Mouse (Mus musculus) Muller cell, postnatal 12 days (primary cell): ENCODE results near the gene Phrf1.

Experiments
- DNase-seq: peaks from one replicate; pipeline ENCODE4 v3.0.0-alpha.2; 2015; ENCODE audit errors: inconsistent ontology term

Phrf1 gene

DNA sequence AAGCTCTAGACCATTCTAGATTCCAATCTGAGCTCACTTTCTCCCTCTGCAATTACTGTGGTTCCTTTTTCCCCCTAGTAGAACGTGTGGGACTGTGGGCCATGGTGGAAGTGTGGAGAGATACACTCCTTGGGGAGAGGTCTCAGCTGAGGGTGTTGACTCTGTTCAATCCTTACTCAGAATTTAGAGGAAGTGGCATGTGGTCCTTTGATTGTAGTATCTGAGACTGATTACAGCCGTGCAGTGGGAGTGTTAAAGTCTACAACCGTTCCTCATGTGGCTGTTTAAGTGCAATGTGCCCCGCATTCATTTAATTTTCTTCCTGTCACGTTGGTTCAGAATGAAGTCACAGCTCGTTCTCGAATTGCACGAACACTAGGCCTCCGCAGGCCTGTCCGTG lies 27.6 kb downstream of the Phrf1 start:
- no peak for DNase-seq

DNA sequence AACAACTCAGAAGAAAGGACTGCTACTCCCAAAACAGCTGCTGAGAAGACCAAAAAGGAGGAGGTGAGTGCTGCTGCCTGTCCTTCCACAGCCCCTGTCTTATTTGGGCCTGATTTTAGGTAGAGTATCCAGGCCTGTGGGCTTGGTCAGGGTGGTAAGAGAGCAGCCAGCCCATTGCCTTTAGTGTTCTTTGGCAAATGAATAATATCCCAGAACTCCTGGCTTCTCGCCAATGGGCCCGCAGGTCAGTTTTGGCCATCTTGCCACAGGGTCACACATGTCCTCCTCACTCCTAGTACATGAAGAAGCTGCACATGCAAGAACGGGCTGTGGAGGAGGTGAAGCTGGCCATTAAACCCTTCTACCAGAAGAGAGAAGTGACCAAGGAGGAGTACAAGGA lies 32.9 kb downstream of the Phrf1 start:
- DNase-seq, result no peak

DNA sequence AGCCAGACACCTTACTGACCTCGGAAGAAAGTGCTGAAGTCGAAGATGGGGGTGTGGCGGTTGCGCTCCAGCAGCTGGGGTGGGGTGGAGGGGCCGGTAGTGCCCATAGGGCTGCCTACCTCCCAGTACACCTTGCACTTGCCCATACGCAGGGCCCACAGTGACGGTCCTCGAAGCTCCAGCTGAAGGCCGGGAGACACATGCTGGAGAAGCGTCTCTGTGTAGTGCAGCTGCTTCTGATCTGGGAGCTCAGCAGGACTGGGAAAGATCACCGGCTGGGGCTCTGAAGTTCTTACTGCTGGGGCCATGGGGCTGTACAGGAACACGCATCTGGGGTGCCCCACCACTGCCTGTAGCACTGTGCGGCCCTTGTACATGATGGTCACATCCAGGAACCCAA lies 35.1 kb downstream of the Phrf1 start:
- DNase-seq, result no peak

DNA sequence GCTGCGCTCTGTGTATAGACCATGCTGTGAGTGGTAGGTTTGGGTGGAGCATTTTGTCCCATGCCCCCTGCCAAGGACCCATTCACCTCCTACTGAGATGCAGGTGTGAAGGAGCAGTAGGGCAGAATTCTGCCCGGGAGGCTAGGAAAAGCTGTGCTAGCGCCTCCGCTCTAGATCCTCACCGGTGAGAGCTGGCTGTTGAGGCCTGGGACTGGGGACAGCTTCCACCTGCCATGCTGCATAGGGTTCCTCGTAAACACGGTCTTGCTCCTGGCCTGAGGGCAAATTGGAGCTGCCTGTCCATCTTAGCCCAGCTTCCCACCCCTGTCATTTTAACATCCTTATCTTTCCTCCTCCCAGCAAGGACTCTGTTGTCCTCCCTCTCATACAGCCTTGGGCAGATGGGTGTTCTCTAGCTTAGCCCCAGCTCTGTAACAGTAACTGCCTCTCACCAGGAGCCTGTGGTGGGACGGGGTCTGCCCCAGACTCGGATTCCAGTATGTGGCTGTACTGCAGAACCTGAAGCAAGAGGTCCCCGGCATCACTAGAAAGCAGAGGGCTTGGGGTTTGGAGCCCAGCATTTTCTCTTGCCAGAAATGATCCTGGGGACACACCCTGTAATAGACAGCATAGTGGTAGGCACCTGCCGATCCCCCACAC lies 35.6 kb downstream of the Phrf1 start:
- DNase-seq, result no peak

DNA sequence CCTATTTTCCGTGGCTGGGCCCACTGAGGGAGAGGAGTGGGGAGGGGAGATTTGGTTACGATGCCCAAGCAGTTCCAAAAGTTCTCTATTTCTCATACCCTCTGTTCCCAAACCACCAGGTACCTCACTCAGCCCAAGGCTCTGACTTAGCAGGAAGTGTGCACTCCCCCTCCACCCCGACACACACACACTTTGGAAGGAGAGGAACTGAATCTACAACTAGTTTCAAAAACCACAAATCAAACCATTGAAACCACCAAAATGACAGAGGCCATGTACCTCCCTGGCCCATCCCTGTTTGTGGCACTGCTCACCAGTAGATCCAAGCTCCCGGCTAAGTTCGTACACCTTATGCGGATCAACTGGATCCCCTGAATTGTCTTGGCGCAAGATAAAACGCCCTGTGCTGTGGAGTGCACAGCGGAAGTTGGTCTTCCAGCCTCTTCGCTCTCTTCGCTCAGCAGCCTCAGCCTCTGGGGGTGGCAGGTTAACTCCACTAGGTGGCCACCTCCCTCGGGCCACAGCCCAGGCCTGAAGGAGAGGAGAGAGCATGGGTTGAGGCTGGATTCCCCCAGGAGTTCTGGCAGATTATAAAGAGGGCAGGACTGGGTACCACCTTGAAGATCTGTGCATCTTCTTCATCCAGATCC lies 36.3 kb downstream of the Phrf1 start:
- peak; percentile 63 for DNase-seq

DNA sequence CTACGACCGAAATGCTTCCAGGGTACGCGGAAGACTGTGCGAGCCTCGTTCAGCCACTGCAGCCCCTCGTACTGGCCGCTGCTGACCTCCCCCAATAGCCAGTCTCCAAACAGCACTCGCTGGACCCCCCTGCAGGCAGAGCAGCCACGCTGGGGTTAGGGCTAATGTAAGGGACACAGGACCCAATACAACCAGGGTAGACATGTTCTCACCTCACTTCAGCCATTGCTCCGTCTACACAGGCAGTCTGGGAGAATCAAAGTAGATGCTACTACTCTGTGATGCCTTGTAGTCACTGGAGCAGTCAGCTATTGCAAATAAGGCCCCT lies 36.8 kb downstream of the Phrf1 start:
- DNase-seq, result no peak

DNA sequence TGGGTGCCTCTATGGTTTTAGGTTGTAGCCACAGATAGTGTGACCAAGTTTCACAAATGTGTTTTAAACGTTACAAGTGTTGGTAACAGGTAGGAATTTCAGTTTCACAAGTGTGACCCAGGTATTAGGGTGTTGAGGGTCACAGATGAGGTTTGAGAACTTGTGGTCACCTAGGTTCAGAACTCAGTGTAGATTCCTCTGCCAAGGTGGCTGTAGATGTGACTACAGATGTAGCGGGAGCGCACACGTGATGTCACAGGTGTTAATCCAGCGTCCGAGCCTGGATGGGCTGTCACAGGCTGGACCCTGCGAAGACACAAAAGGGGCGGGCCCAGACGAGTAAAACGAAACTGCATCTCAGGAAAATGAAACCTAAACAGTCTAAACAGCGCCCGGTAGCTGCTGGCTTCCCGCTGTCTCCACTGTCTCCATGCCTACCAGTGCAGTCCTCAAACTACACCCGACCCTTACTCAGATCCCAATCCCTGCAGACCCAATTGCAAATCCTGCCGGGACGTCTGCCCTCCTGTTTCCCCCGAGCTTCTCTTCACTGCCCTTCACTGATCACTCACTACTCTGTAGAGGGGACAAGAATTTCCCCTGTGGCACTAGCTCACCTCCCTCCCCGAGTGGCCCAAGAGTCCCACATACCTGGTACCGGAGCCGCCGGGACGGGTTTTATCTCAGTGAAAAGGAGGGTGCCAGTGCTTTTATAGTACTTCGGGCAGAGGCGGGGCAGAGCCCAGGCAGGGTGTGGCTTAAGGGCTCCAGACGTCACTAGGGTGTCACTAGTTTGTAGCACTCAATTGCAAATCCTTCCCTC lies 37.4 kb downstream of the Phrf1 start, which contains the start of gene Irf7:
Gene Irf7 (minus strand): TSS at position 743 of the 823 bp plus-strand sequence.
- DNase-seq, result peak; percentile 78

DNA sequence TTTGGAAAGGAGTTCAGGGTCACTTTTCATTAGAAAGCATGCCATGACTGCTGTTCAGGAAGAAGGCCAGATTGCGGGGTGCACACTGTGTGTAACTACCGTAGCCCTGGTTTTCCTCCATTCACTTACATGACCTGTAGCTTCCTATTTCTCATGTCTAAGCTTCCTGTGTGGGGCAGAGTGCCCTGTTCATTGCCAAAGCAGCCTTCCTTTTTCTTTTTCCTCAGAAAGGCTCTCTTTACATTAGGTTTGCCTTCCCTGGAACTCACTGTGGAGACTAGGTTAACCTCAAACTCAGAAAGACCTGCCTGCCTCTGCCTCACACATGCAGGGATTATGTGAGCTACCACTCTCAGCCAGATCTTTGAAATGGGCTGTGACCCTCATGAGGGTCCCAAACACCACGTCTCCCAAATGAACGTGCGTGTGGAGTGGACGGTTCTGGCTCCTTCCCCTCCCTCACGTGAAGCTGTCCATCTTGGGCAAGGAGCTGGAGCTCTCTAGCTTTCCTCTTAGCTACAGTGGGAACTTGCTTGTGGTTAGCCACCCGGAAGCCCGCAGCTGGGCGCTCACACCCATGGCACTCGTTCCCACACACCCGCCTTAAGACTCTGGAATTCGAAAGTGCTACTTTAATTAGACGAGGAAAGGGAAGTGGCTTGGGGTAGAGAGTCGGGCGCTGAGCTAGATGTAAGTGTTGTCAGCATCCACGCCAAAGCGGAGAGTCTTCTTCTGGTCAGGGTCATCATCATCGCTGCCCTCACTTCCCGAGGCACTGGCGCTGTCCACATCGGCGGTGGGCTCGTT lies 40.1 kb downstream of the Phrf1 start:
- DNase-seq, result no peak

DNA sequence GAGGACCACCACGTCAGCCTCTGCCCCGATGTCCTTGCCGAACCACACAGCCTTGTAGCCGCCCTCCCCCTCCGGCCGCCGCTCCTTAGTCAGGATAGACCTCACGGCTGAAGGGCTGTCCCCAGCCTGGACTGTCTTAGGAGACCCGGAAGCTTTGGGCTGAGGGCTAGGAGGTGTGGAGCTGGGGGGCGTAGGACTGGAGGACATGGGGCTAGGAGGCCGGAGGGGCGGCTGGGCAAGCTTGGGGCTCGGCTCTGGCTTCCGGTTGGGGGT lies 40.6 kb downstream of the Phrf1 start:
- no peak for DNase-seq

DNA sequence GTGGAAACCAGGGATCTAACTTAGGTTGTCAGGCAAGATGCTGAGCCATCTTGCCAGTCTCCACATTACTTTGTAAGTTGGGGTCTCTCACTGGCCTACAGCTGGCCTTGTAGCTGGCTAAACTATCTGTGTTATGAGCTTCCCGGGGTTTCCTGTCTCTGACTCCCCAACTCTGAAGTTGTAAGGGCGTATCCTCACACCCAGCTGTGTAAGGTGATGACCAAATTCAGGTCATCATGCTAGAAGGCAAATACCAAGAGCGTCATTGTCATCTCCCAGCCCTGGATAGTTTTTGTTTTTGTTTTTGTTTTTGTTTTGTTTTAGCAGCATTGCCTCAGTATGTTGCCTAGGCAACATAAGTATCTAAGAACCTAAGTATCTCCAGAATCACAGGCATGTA lies 42.0 kb downstream of the Phrf1 start:
- no peak for DNase-seq

DNA sequence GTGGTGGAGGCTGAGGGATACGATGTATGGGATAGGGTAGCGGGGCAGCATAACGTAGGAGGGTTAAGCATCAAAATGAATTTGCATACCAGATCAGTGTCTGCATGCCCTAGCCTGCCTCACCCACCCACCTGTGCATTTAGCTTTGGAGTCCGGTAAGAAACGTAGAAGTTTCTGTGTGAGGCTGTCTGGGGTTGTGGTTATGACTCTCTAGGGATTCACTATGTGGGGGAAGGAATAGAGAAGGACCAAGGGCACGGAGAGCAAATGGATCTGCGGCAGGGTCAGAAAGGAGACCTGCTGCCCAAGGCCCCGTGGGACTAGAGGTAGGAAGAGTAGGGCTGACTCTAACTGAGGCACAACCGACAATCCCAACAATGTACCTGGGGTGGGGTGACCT lies 46.8 kb downstream of the Phrf1 start:
- no peak for DNase-seq

DNA sequence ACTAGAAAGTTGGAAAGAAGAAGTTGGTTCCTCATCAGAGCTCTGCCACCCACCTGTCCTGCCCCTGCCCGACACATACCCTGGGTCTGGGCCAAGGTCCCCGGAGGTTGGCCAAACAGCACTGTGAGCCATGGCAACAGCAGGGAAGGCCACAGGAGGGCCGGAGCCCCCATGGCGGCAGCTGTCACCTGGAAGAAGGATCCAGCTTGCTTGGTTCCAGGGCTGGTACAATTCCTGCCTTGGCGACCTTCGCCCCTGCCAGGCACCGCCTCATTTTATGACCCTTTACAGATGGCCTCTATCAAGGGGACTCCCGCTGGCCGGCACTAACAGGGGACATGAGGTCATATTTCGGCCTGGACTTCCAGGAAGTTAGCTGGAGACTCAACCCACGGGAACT lies 48.0 kb downstream of the Phrf1 start, which contains the start of gene Cdhr5:
Gene Cdhr5 (minus strand): TSS at position 241 of the 400 bp plus-strand sequence.
- DNase-seq, result no peak

DNA sequence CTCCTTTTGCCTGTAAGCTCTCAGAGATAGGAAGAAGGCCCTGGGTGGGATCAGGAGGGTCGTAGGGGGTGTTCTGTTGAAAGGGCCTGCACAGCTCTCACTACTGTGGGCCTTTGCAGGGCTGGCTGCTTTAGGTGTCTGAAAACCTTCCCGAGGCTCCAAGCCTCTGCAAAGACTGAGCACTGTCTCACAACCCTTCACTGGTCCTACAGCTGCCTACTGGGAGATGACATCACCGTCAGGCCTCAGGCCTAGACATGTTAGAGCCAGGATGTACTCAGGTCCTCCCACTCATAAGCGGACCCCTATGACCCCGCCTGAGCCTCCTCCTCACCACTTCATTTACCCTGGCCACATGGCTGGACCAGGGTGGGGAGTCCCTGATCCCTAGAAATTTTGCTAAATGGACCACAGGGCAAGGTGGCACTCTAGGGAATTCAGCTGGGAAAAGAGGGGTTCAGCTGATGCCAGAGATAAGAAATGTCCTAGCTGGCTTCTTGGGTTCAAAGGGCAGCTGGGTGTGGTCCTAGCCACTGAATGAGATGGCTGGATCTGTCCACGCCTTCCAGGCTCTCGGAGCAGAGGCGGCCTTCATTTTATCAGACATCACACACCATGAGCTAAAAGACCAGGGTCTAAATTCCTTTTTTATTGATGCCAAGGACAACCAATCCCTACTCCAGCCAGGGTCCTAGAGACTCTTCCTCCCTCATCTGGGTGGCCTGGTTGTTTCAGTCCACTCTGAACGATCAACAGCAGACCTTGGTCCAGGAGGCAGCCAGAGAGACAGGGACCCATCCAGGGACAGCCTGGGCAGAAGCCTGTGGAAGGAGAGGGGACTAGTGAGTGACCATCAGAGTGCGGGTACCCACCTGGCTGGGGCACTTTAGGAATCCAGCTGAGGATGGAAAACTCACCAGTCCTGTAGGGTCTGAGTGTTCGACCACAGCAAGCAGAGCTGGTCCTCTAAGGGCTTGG lies 49.4 kb downstream of the Phrf1 start:
- no peak for DNase-seq

DNA sequence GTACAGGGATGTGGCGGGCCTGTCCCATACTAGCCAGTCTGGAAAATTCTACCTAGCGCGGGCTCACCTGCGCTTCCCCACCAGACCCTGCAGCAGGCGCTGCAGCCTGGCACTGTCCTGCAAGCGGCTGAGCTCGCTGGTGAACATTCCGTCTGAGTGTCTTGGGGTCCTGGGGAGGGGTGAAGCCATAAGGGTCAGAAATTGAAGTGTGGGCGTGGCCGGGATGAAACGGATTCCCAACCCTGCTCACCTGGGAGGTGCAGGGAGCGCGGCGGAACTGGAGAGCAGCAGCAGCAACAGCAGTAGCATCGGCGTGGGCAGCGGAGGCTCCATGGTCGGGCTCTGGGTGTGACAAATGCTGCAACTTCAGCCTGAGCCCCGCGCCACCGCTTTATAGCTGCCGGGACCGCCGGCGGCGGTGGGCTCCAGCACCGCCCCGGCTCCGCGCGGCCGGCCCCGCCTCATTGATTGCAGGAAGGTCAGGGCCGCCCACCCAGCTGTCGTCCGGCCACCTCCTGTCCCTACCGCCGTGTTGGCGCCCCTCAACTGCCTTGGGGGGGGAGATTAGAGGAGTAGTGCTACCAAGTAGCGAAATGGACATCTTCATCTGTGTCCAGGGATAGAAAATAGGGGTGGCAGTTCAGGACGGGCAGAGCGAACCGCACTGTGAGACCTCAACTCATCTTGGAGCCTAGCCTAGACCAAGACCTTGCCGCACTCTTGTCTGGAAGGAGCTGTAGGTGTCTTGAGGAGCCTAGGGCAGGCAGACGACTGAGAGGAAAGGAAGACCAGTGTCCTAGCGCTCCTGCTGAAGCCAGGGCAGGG lies 50.4 kb downstream of the Phrf1 start, which contains the start of gene Sct:
Gene Sct (minus strand): TSS at position 368 of the 825 bp plus-strand sequence.
- peak; percentile 45 for DNase-seq

DNA sequence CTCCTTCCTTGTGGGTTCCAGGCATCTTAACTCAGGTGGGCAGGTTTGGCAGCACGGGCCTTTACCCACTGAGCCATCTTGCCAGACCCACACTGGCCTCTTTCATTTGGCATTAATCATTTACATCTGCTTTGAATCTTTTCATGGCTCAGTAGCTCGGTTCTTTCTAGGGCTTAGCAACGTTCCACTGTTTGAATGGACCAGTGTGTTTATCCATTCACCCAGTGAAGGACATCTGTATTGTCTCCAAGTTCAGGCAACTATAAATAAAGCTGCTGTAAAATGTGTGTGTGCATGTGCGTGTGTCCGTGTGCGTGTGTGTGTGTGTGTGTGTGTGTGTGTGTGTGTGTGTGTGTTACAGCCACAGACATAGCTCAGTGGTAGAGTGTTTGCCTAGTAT lies 52.9 kb downstream of the Phrf1 start:
- DNase-seq, result peak; percentile 87

DNA sequence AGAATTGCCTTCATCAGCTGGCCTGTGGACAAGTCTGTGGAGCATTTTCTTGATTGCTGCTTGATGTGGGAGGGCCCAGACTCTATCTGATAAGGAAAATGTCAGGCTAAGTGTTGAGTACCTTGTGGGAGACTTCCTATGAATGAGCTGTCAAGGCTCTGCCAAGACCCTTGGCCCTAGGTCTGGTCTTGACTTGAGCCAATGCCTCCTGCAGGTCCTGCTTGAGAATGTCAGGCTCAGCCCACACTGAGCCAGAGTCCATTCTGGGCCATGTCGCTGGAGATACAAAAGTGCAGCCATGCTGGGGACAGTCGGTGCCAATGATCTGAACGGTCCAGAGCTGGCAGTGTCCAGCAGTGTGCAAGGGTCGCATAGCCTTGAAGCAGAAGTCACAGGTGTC lies 54.2 kb downstream of the Phrf1 start:
- no peak for DNase-seq

DNA sequence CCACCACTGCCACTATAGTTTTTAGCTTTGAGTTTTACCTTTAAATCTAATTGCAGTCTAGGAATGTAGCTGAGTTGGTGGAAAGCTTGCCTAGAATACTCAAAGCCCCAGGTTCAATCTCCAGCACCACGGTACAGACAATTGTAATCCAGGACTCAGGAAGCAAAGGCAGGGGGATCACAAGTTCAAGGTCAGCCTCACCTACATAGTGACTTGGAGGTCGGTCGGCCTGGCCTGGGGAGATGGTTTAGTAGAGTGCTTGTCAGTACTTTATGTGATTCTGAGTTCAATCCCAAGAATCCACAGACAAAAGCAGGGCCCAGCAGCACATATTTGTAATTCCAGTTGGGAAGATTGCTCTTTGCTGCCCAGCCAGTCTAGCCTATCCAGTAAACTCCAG lies 59.5 kb downstream of the Phrf1 start:
- no peak for DNase-seq

DNA sequence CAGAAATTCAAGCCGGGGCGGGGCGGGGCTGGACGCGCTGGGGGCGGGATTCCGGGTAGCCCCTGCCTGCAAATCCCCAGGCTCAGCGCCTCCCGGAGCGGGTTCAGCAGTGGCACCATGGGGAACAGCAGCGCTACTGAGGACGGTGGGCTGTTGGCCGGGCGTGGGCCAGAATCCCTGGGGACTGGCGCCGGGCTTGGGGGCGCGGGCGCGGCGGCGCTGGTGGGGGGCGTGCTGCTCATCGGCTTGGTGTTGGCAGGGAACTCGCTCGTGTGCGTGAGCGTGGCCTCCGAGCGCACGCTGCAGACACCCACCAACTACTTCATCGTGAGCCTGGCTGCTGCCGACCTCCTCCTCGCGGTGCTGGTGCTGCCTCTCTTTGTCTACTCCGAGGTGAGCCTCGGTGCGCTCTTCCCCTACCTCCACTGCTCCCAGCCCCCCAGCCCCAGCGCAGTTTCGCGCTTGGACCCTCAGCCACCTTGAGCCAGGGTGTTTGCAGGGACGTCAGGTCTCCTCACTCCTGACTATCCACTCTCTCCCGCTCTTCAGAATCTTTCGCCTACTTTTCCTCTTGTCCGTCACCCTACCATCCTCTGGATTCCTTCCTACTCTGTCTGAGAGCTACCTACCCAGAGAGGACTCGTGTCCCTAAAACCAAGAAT lies 63.5 kb downstream of the Phrf1 start, which contains the start of gene Drd4:
Gene Drd4 (plus strand): TSS at position 86 of the 662 bp plus-strand sequence.
- DNase-seq, result peak; percentile 68
